Comparison of ENCODE assay signal across 34 mouse cellular contexts in the genomic region with DNA sequence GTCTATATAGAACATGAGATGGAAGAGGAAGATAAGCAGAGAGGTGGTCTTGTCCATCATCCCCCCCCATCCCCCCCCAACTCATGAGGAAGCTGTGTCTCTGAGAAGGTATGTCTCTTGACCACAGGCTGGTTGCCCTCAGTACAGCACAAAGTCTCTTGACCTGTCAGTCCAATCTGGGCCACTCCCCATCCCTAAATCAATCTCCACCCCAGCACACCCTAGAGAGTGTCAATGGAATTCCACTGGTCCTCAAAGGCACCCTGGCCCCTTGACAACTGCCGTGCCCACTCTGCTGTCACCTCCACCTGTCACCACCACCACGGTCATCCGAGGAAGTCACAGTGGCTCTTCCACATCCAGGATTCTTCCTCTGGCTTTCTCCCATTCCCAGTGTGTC. TPM values are rescaled to one million over a fixed set of nuclear protein-coding genes. Genes with fewer than 3 reads are reported as not detected.
"Had no signal": no experiment of that assay in that cellular context is flagged by ENCODE, and none has a peak within 500 bp of the region (broad histone marks: within the 10 kb centered on the region; RNA-seq: fewer than 3 reads in every experiment).

No protein-coding gene starts in this region.

- H3K27me3 ChIP-seq: heart, embryonic 15.5 days; hindbrain, embryonic 12.5 days had no signal

- ATAC-seq: hindbrain, embryonic 16.5 days; inflammation-experienced regulatory T-cells, adult 6 months; intestine, embryonic 15.5 days; intestine, postnatal 0 days had no signal

- H3K9me3 ChIP-seq: heart, embryonic 13.5 days; heart, embryonic 15.5 days; hindbrain, embryonic 10.5 days; hindbrain, embryonic 12.5 days; intestine, embryonic 15.5 days; limb, embryonic 10.5 days had no signal

- H3K4me3 ChIP-seq: gastrocnemius, adult 2 months; heart, adult 2 months; heart, embryonic 13.5 days; heart, embryonic 15.5 days; hindbrain, embryonic 10.5 days; hindbrain, embryonic 12.5 days; intestine, embryonic 15.5 days; layer of hippocampus, adult 2 months; left cerebral cortex, adult 2 months; limb, embryonic 10.5 days; limb, embryonic 12.5 days had no signal

- H3K4me2 ChIP-seq: heart, embryonic 11.5 days; heart, embryonic 13.5 days; heart, embryonic 15.5 days; hindbrain, embryonic 12.5 days; hindbrain, embryonic 14.5 days; intestine, embryonic 15.5 days; limb, embryonic 12.5 days had no signal

- H3K27ac ChIP-seq: gastrocnemius, adult 2 months; heart, adult 2 months; heart, embryonic 13.5 days; heart, embryonic 15.5 days; hindbrain, embryonic 10.5 days; hindbrain, embryonic 12.5 days; hindbrain, embryonic 14.5 days; intestine, embryonic 15.5 days; layer of hippocampus, adult 2 months; left cerebral cortex, adult 2 months; limb, embryonic 10.5 days; limb, embryonic 12.5 days; liver, embryonic 14.5 days had no signal

- DNase-seq: gastrocnemius, adult 2 months; gastrocnemius, postnatal 10 days; gastrocnemius, postnatal 25 days; heart, adult 2 months; heart, postnatal 10 days; heart, postnatal 4 days; kidney, adult 18-20 months; kidney, adult 8-10 months; kidney, postnatal 10 days; kidney, postnatal 25 days; kidney, postnatal 4 days had no signal

- H3K36me3 ChIP-seq: heart, embryonic 13.5 days; heart, embryonic 15.5 days; hindbrain, embryonic 10.5 days; hindbrain, embryonic 12.5 days; intestine, embryonic 15.5 days; limb, embryonic 10.5 days; limb, embryonic 12.5 days had no signal

- H3K9ac ChIP-seq: heart, embryonic 13.5 days; heart, embryonic 15.5 days; hindbrain, embryonic 12.5 days; hindbrain, embryonic 14.5 days; intestine, embryonic 15.5 days; limb, embryonic 12.5 days; liver, embryonic 14.5 days had no signal

- H3K4me1 ChIP-seq: heart, embryonic 15.5 days; hindbrain, embryonic 12.5 days; intestine, embryonic 15.5 days; limb, embryonic 10.5 days; limb, embryonic 12.5 days had no signal

RNA-seq across cellular contexts. Expression of gene Apol8, which starts 8.4 kb away (rescaled TPM):
- total RNA-seq: granulocyte monocyte progenitor cell, adult 5-6 weeks; heart, postnatal 10 days; heart, postnatal 25 days had no signal
- polyA plus RNA-seq: heart, adult 2 months; heart, embryonic 15.5 days; hindbrain, embryonic 14.5 days; intestine, postnatal 0 days; kidney, embryonic 14.5 days had no signal

RNA-seq across cellular contexts. Expression of gene Apol9b, which starts 19.6 kb away (rescaled TPM):
- total RNA-seq: gastrocnemius, adult 2 months; gastrocnemius, postnatal 10 days; gastrocnemius, postnatal 25 days; gastrocnemius, postnatal 4 days; granulocyte monocyte progenitor cell, adult 5-6 weeks; heart, adult 2 months; heart, postnatal 10 days; heart, postnatal 25 days; layer of hippocampus, adult 2 months; layer of hippocampus, postnatal 10 days; layer of hippocampus, postnatal 25 days; left cerebral cortex, adult 2 months had no signal
- polyA plus RNA-seq: hindbrain, embryonic 10.5 days; hindbrain, embryonic 12.5 days; kidney, embryonic 14.5 days; limb, embryonic 10.5 days; limb, embryonic 12.5 days had no signal

RNA-seq across cellular contexts. Expression of gene Apol7e, which starts 49.8 kb away (rescaled TPM):
- total RNA-seq: gastrocnemius, adult 2 months; gastrocnemius, postnatal 10 days; heart, postnatal 25 days; layer of hippocampus, adult 2 months; layer of hippocampus, postnatal 10 days; layer of hippocampus, postnatal 25 days; left cerebral cortex, postnatal 36 days had no signal
- polyA plus RNA-seq: hindbrain, embryonic 10.5 days; hindbrain, embryonic 12.5 days; hindbrain, embryonic 14.5 days; hindbrain, embryonic 16.5 days; kidney, embryonic 14.5 days; kidney, embryonic 16.5 days; limb, embryonic 10.5 days; limb, embryonic 12.5 days had no signal
